Mouse (Mus musculus): Measurements from ENCODE around the gene Fam83f.

DNA sequence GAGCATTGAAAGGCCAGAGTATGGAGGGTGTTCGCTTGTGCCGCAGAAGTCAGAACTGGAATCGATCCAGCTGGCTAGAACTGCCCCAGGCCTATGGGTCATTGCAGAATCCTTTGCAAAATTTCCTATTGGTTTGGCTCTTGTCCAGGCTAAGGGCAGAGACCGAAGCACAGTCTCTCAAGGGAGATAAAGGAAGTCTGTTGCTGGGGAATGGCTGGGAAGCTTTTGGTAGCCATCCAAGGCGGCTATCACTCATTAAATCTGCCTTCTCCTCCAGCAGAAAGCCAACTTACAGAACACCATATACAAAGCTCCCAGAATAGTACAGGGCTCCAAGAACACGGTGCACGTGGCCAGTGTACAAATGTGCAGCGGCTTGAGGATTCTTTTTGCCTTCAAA, 35.4 kb downstream of the Fam83f start:
- TF ChIP-seq CTCF (IDR thresholded peaks at IDR 0.05; ENCODE audit: borderline replicate concordance, insufficient read depth, low read depth, low read length) (no peak), POLR2A (IDR thresholded peaks at IDR 0.05; ENCODE audit: borderline replicate concordance, insufficient read depth, low read length) (no peak)
